Mouse (Mus musculus) cortical plate, adult 2 months (tissue): Measurements from ENCODE around the gene Tbc1d4.

Source experiments
- CTCF ChIP-seq: fragments of 200-500 bp; IDR thresholded peaks from 2 replicates; pipeline ENCODE4 v1.5.1; 2011; ENCODE audit warnings: mild to moderate bottlenecking, control low read depth, low read length; ENCODE audit not compliant: insufficient read depth; ENCODE audit errors: extremely low read depth
- POLR2A ChIP-seq: fragments of 200-500 bp; IDR thresholded peaks from 2 replicates; pipeline ENCODE4 v1.6.1; 2011; ENCODE audit warnings: mild to moderate bottlenecking, low read length, control low read depth; ENCODE audit not compliant: insufficient read depth; ENCODE audit errors: extremely low read depth

GRCm38 (mm10) chr14:101430536-101430935, 178.5 kb downstream of the Tbc1d4 start:
- TF ChIP-seq CTCF, result no peak
- TF ChIP-seq POLR2A, result no peak
